Mouse (Mus musculus): ENCODE data around the gene Hk1. TPM values are rescaled to one million over a fixed set of nuclear protein-coding genes. Genes with fewer than 3 reads are reported as not detected.

Hk1 gene
- polyA plus RNA-seq, 1 experiment from 2014 or later, result 33.7 TPM

DNA sequence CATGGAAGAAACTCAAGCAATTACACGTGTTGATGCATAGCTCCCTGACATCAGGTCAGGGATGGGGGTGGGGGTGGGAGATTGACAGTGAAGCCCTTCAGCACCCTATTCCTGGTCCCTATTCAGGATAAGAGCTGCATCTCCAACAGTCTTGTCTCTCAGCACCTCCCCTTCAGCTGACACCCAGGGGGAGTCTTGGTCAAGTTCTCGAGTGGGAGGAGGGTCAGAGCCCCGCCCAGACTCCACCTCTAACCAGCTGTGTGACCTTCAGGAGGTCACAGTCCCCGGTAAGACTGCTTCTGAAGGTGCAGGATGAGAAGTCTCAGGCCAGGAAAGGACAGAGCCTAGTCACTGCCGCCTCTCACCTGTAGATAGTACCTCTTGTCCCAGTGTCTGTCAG, 41.1 kb downstream of the Hk1 start:
- 0 out of 2 replicates have a peak overlapping the region, but pooled peaks have one; percentile 87 for H3K27ac ChIP-seq
- 29% methylated on average over 5 of the region's 5 CpGs for WGBS
- H3K9me3 ChIP-seq (replicated peaks), result no peaks in the 10 kb centered on the region
- no peak for DNase-seq (ENCODE audit: low spot score)
- peak overlapping the region; percentile 70 for H3K4me3 ChIP-seq
- H3K36me3 ChIP-seq, result no peaks in the 10 kb centered on the region
- H3K27me3 ChIP-seq (ENCODE audit: low read depth, poor library complexity, severe bottlenecking), result no peaks in the 10 kb centered on the region
- H3K4me1 ChIP-seq, result peaks cover 54% of the 10 kb centered on the region

DNA sequence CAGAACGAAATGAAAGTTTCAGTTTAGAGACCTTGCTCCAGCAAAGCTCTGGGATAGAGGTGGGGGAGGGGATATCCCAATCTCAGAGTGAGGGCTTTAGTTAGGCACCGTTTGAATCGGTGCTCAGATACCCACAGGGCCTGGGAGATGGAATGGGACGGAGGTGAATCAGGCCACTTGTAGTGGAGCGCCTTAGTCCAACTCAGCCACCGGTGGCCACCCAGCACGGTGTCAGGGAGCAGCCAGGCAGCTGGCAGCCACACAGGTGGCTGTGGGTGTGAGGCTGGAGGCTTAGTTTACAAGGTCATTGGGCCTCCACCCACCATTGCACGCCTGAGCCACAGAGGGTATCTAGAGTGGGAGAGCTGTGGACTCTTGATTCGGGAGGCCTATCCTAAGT, 41.5 kb downstream of the Hk1 start:
- 40% methylated on average over 9 of the region's 9 CpGs for WGBS
- Histone ChIP-seq H3K27ac (0 out of 2 replicates have a peak overlapping the region, but pooled peaks have one; percentile 87), H3K4me3 (peak overlapping the region; percentile 70), H3K4me1 (peaks cover 54% of the 10 kb centered on the region), H3K9me3 (replicated peaks) (no peaks in the 10 kb centered on the region), H3K36me3 (no peaks in the 10 kb centered on the region), H3K27me3 (ENCODE audit: low read depth, poor library complexity, severe bottlenecking) (no peaks in the 10 kb centered on the region)
- DNase-seq (ENCODE audit: low spot score), result no peak

DNA sequence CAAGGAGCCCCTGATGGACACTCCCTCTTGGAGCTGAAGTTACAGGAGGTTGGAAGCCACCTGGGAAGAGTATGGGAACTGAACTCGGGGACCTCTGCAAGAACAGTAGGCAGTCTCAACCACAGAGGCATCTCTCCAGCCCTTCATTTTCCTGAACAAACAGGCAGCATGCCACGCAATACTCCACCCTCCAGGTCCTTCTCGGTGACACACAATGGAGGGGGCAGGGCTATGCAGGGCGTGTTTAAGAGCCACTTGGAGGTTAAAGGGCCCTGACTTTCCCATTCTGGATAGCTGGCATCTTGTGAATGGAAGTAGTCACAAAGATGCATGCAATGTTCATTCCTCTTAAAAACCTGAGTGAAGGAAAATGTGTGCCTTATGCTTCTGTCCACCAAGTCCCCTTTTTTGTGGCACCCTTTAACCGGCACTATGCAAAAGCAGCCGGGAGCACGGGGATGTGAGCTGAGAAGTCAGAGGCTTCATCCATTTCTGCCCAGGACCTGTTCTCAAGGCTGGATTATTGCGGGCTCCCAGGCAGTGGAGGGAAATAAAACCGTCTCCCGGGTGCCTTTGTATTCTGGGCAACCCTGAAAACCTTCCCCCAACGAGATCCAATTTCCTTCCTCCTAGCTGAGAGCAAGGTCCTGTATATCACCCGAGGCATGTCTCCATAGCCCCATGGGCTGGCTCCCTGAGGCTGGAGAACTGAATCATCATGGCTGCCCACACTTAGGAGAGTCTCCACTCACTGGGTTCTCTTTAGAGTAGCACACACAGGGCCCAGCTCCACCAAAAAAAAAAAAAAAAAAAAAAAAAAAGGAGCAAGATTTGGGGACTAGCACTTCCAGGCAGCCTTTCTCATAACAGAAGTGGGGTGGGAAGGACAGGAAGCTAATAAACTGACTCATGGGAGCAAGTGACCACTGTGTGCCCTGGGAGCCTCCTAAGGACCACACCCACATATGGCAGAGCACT, 42.8 kb downstream of the Hk1 start:
- Histone ChIP-seq H3K36me3 (no peaks in the 10 kb centered on the region), H3K4me3 (no peak overlapping the region), H3K27me3 (ENCODE audit: low read depth, poor library complexity, severe bottlenecking) (no peaks in the 10 kb centered on the region), H3K9me3 (replicated peaks) (no peaks in the 10 kb centered on the region), H3K27ac (peak overlapping the region; percentile 6), H3K4me1 (peaks cover 65% of the 10 kb centered on the region)
- 38% methylated on average over 12 of the region's 12 CpGs for WGBS
- no peak for DNase-seq (ENCODE audit: low spot score)

DNA sequence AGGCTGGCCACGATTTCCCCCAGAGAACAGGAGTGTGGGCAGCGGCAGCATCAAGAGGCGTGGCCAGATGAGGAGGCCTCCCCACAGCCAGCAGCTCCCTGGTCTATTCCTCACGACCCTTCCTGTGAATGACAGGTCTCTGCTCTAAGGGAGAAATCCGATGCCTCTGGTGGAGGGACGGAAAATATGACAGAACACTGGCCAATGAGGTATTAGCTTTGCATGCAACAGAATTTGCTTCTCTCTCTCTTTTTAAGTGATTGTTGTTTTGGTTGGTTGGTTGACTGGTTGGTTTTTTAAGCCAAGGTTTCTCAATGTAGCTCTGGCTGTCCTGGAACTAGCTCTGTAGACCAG, 44.3 kb downstream of the Hk1 start:
- Histone ChIP-seq H3K27me3 (ENCODE audit: low read depth, poor library complexity, severe bottlenecking) (no peaks in the 10 kb centered on the region), H3K27ac (no peak overlapping the region), H3K4me3 (no peak overlapping the region), H3K4me1 (peaks cover 60% of the 10 kb centered on the region), H3K36me3 (no peaks in the 10 kb centered on the region), H3K9me3 (replicated peaks) (no peaks in the 10 kb centered on the region)
- no peak for DNase-seq (ENCODE audit: low spot score)
- WGBS, result 30% methylated on average over 6 of the region's 6 CpGs

DNA sequence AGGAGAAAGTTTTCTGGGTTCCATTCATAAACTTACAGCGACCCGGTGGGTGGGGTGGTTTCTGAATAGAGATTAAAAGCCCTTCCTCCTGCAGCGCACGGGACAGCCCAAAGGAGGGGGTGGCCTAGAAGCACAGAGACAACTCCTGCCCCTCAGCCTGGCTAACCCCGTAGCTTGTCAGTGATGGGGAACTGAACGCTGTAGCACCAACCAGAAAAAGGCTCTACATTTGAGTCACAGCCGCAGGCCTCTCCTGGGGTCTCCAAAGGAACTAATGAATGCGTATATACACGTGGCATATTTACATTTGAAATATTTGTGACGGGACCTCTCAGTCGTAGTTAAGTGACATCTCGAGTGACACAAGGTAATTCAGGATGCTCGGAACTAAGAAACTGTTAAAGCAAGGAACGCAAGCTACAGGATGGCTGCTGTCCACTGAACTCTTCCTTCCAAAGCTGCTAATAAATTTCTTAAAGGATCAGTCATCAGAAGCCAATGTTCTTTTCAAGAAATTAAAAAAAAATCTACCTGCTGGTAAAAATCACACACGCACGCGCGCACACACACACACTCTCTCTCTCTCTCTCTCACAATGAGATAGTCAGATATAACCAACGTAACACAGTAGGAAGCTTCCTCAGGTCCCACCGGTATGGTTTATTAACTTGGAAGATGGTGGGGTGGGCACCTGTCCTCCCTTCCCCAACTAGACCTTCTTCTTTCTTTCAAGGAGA, 44.9 kb downstream of the Hk1 start:
- Histone ChIP-seq H3K4me1 (peaks cover 66% of the 10 kb centered on the region), H3K27ac (no peak overlapping the region), H3K4me3 (no peak overlapping the region), H3K9me3 (replicated peaks) (no peaks in the 10 kb centered on the region), H3K36me3 (no peaks in the 10 kb centered on the region), H3K27me3 (ENCODE audit: low read depth, poor library complexity, severe bottlenecking) (no peaks in the 10 kb centered on the region)
- DNase-seq (ENCODE audit: low spot score), result no peak
- 63% methylated on average over 20 of the region's 20 CpGs for WGBS

DNA sequence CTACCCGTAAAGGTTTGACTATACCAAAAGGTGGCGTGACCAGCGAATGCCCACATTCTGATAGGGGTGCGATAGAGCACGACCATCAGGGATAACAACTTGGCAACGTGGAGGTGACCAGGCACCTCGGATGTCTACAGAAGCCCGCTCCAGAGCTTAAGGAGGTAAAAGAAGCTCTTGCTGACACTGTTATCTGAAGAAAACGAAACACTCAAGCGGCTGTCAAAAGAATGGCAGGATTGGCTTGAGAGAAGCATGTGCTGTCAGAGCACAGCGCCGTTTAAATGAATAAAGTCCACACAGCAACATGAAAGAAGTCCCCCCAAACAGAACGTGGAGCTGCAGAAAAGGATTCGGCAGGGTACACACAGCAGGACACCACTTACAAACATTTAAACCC, 46.4 kb downstream of the Hk1 start:
- no peak for DNase-seq (ENCODE audit: low spot score)
- Histone ChIP-seq H3K27ac (no peak overlapping the region), H3K4me1 (peaks cover 54% of the 10 kb centered on the region), H3K4me3 (no peak overlapping the region), H3K36me3 (no peaks in the 10 kb centered on the region), H3K9me3 (replicated peaks) (no peaks in the 10 kb centered on the region), H3K27me3 (ENCODE audit: low read depth, poor library complexity, severe bottlenecking) (no peaks in the 10 kb centered on the region)
- 81% methylated on average over 14 of the region's 14 CpGs for WGBS

DNA sequence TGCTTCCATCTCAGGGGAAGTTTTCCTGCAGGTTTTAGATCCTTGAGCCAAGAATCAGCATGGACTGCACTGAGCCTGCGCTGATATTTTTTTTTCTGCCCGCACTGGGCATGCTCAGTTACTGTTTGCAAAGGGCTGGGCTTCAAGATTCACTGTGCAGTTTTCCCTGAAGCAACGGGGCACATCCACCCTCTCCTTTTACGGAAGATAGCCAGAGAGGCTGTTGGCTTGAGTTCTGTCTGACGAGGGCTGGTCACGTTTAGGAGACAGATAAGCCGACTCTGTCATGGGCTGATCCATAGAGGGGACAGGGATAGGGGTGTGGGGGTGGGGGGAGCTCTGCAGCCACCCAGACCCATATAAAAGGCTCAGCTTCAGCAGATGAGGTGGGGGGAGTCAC, 47.2 kb downstream of the Hk1 start:
- Histone ChIP-seq H3K4me3 (no peak overlapping the region), H3K36me3 (no peaks in the 10 kb centered on the region), H3K9me3 (replicated peaks) (no peaks in the 10 kb centered on the region), H3K4me1 (peaks cover 52% of the 10 kb centered on the region), H3K27ac (no peak overlapping the region), H3K27me3 (ENCODE audit: low read depth, poor library complexity, severe bottlenecking) (no peaks in the 10 kb centered on the region)
- no peak for DNase-seq (ENCODE audit: low spot score)
- WGBS, result 54% methylated on average over 7 of the region's 7 CpGs

DNA sequence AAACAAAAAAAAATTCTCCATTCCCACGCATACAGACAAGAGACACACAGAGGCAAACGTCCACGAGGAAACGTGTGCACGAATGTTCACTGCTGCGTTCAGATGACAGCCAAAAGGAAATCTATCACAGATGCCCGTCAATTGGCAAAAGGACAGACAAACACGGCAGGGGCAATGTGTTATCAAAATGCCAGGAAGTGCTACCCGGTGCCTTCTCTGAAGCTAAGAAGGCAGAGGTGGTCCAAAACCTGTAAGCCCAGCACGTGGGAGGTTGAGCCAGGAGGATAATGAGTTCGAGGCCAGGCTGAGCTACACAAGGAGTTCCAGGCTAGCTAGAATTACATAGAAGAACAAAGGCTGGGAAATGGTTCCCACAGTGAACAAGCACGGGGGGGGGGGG, 47.9 kb downstream of the Hk1 start:
- H3K4me1 ChIP-seq, result peaks cover 52% of the 10 kb centered on the region
- WGBS, result 85% methylated on average over 12 of the region's 12 CpGs
- DNase-seq (ENCODE audit: low spot score), result no peak
- H3K27ac ChIP-seq, result no peak overlapping the region
- H3K9me3 ChIP-seq (replicated peaks), result no peaks in the 10 kb centered on the region
- H3K4me3 ChIP-seq, result no peak overlapping the region
- H3K36me3 ChIP-seq, result no peaks in the 10 kb centered on the region
- H3K27me3 ChIP-seq (ENCODE audit: low read depth, poor library complexity, severe bottlenecking), result no peaks in the 10 kb centered on the region

DNA sequence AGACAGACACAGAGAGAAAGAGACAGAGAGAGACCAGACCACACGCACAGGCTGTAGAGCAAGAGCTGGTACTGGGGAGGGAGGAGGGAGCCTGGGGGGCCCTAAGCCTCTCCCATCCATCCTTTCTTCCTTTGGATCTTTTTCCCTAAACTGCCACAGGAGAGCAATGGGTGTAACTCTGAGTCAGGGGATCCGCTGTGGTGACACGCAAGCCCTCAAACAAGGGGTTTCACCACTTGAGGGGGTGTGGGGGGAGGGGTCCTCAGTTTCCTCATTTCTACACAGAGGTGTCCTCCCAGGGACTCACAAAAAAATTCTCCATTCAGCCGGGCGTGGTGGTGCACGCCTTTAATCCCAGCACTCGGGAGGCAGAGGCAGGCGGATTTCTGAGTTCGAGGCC, 48.4 kb downstream of the Hk1 start:
- H3K27me3 ChIP-seq (ENCODE audit: low read depth, poor library complexity, severe bottlenecking), result no peaks in the 10 kb centered on the region
- no peak for DNase-seq (ENCODE audit: low spot score)
- H3K36me3 ChIP-seq, result no peaks in the 10 kb centered on the region
- H3K4me3 ChIP-seq, result no peak overlapping the region
- H3K9me3 ChIP-seq (replicated peaks), result no peaks in the 10 kb centered on the region
- 90% methylated on average over 9 of the region's 9 CpGs for WGBS
- peaks cover 50% of the 10 kb centered on the region for H3K4me1 ChIP-seq
- H3K27ac ChIP-seq, result no peak overlapping the region

DNA sequence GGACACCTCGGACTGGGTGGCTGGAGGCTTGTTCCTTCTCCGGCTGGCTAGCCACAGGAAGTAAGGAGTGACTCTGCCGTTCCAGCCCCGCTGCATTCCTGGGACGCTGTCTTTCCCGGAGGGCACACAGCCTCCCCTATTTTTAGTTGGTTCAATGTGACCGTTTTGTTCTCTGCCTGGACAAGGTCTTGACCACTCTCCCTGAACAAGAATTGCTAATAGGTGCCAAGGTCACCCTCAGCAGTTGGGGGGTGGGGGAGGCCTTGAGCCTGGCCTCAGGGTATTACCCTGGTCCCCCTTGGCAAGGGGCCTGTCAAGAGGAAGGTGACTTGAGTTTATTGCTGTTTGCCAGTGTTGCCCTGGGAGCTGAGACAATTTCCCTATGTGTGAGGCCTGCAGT, 49.9 kb downstream of the Hk1 start:
- Histone ChIP-seq H3K4me3 (no peak overlapping the region), H3K4me1 (peaks cover 38% of the 10 kb centered on the region)
- WGBS, result 79% methylated on average over 7 of the region's 7 CpGs

DNA sequence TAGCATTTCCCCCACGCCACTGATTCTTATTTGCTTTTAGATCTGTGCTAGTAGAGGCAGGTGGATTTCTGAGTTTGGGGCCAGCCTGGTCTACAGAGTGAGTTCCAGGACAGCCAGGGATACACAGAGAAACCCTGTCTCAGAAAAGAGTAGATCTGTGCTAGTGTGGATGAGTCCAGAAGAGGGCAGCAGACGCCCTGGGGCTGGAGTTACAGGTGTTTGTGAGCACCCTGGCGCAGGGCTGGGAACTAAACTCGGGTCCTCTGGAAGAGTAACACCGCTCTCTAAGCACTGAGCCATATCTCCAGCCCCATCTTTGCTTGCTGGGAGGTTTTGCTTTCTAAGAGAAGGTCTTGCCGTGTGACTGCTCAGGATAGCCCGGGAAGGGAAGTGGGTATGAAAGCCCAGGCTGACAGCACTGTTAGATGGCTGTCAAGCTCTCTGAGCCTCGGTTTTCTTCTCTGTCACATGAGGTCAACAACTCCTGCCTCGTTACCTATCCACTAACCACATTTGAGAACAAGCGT, 50.8 kb downstream of the Hk1 start:
- H3K27ac ChIP-seq, result no peak overlapping the region
- H3K4me3 ChIP-seq, result no peak overlapping the region
- 88% methylated on average over 10 of the region's 10 CpGs for WGBS

More for the DNA sequence above, 49.9 kb downstream of the Hk1 start:
- Histone ChIP-seq H3K27me3 (ENCODE audit: low read depth, poor library complexity, severe bottlenecking) (no peaks in the 10 kb centered on the region), H3K27ac (0 out of 2 replicates have a peak overlapping the region, but pooled peaks have one; percentile 19), H3K9me3 (replicated peaks) (no peaks in the 10 kb centered on the region), H3K36me3 (no peaks in the 10 kb centered on the region)
- no peak for DNase-seq (ENCODE audit: low spot score)

DNA sequence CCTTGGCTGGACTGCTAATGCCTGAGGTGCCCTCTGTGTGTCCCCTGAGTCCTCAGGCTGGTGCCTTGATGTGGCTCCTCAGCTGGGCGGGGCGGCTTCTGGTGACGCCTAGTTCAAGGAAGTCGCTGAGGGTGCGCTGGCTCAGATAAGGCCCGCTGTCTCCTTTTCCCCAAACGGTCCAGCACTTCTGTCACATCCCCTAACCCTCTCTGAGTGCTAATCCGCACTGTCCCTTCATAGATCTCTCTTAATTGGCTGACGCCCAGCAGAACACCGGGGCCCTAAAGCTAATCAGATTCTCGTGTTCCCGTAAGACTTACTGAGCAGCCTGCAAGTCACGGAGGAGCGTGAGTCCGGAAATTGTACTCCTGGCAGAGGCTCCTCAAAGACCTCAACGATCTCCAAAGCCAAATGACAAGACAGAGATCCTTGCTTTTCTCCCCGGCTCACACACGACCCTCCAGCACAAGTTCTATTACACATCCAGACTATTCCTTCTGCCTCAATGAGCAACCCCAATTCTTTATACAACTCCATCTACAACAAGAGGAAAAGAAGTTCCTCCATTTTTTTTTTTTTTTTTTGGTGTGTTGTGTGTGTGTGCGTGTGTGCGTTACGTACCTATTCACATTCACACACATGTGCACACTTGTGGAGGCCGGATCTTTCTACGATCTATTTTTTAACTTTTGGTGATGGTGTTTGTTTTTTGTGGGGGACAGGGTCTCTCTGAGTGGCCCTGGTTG, 52.0 kb downstream of the Hk1 start:
- no peaks in the 10 kb centered on the region for H3K27me3 ChIP-seq (ENCODE audit: low read depth, poor library complexity, severe bottlenecking)
- H3K4me3 ChIP-seq, result no peak overlapping the region
- H3K27ac ChIP-seq, result peak overlapping the region; percentile 15
- WGBS, result 56% methylated on average over 23 of the region's 23 CpGs
- no peaks in the 10 kb centered on the region for H3K36me3 ChIP-seq
- H3K4me1 ChIP-seq, result peaks cover 34% of the 10 kb centered on the region
- no peaks in the 10 kb centered on the region for H3K9me3 ChIP-seq (replicated peaks)
- DNase-seq (ENCODE audit: low spot score), result no peak

More for the DNA sequence above, 50.8 kb downstream of the Hk1 start:
- Histone ChIP-seq H3K27me3 (ENCODE audit: low read depth, poor library complexity, severe bottlenecking) (no peaks in the 10 kb centered on the region), H3K9me3 (replicated peaks) (no peaks in the 10 kb centered on the region), H3K4me1 (peaks cover 38% of the 10 kb centered on the region), H3K36me3 (no peaks in the 10 kb centered on the region)
- no peak for DNase-seq (ENCODE audit: low spot score)

Data from limb, embryonic 10.5 days (tissue).